Mouse (Mus musculus) heart, adult 9 months (tissue): ENCODE measurements at regions not wholly inside any gene's neighbourhood (a gene's known extent, or its start where the extent isn't known, plus 50 kb on each side); places are given as distances from the start of the nearest gene placed in this dataset.
"Not testable (repeated sequence)": the region's sequence is repeated elsewhere in the genome, so short reads cannot be mapped to it uniquely, and the experiment has no call there.

Experiments used
- DNase-seq, 2 experiments: peaks; one replicate each; pipeline ENCODE4 v3.0.0; 2022; ENCODE audit warnings: low spot score in 2 of 2

GRCm38 (mm10) chr17:82674593-82674992 is 540.5 kb upstream of the Pkdcc start:
- no peak for DNase-seq

- DNase-seq = not testable (repeated sequence)
Measured at GRCm38 (mm10) chr17:82666557-82666956, 548.5 kb upstream of the Pkdcc start.

- no peak for DNase-seq
Measured at GRCm38 (mm10) chr17:82664352-82664751, 550.7 kb upstream of the Pkdcc start.

- no peak for DNase-seq
Measured at GRCm38 (mm10) chr17:82636459-82637189, 578.5 kb upstream of the Pkdcc start.

- DNase-seq = no peak
Measured at GRCm38 (mm10) chr17:82635849-82636248, 579.2 kb upstream of the Pkdcc start.

- no peak for DNase-seq
Measured at GRCm38 (mm10) chr17:82606642-82607175, 608.4 kb upstream of the Pkdcc start.

- no peak for DNase-seq
Measured at GRCm38 (mm10) chr17:82583801-82584200, 631.3 kb upstream of the Pkdcc start.

GRCm38 (mm10) chr17:82533521-82533920 is 681.6 kb upstream of the Pkdcc start:
- DNase-seq = peak; percentile 4 to 21

- no peak for DNase-seq
Measured at GRCm38 (mm10) chr17:82518129-82518528, 697.0 kb upstream of the Pkdcc start.

- DNase-seq = no peak
Measured at GRCm38 (mm10) chr17:82516850-82517249, 698.2 kb upstream of the Pkdcc start.

GRCm38 (mm10) chr17:82513816-82514215 is 701.3 kb upstream of the Pkdcc start:
- no peak for DNase-seq

- no peak for DNase-seq
Measured at GRCm38 (mm10) chr17:82504291-82504690, 710.8 kb upstream of the Pkdcc start.

GRCm38 (mm10) chr17:82485544-82485943 is 729.5 kb upstream of the Pkdcc start:
- DNase-seq = no peak

- no peak for DNase-seq
Measured at GRCm38 (mm10) chr17:82484609-82485008, 730.5 kb upstream of the Pkdcc start.

- DNase-seq = no peak
Measured at GRCm38 (mm10) chr17:82457972-82458371, 719.8 kb upstream of the Slc8a1 start.

- no peak for DNase-seq
Measured at GRCm38 (mm10) chr17:82453847-82454246, 715.7 kb upstream of the Slc8a1 start.

- DNase-seq = no peak
Measured at GRCm38 (mm10) chr17:82439105-82439504, 700.9 kb upstream of the Slc8a1 start.

- no peak for DNase-seq
Measured at GRCm38 (mm10) chr17:82437206-82437605, 699.0 kb upstream of the Slc8a1 start.

GRCm38 (mm10) chr17:82432678-82433077 is 694.5 kb upstream of the Slc8a1 start:
- no peak for DNase-seq

GRCm38 (mm10) chr17:82408296-82408695 is 670.1 kb upstream of the Slc8a1 start:
- no peak for DNase-seq

GRCm38 (mm10) chr17:82399328-82399727 is 661.2 kb upstream of the Slc8a1 start:
- DNase-seq = no peak

- DNase-seq = not testable (repeated sequence)
Measured at GRCm38 (mm10) chr17:82379371-82379770, 641.2 kb upstream of the Slc8a1 start.

GRCm38 (mm10) chr17:82378248-82378820 is 640.2 kb upstream of the Slc8a1 start:
- no peak for DNase-seq
